Mouse (Mus musculus): ENCODE measurements around the gene Olfr943. TPM values are rescaled to one million over a fixed set of nuclear protein-coding genes. Genes with fewer than 3 reads are reported as not detected.

Gene Olfr943
- not detected in 2 replicates for polyA plus RNA-seq (2012; rRNA removed)

DNA sequence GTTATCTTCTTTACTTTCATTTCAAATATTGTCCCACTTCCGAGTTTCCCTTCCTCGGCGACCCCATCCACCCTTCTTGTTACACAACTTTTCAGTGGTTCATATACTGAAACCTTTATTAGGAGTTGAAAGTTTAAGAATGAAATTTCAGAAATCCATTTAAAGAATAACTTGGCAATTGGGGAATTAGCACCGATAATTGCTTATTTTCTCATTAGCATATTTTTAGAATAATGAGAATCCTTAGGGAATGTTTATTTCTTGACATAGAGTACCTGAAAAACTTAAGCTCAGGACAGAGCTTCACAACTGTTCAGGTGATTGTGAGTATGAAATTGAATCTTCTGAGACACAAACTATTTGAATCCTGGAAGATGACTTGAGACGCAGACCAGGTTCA, at the start of gene Olfr943:
Gene Olfr943 (plus strand): TSS at position 301 of the 400 bp plus-strand sequence.

DNA sequence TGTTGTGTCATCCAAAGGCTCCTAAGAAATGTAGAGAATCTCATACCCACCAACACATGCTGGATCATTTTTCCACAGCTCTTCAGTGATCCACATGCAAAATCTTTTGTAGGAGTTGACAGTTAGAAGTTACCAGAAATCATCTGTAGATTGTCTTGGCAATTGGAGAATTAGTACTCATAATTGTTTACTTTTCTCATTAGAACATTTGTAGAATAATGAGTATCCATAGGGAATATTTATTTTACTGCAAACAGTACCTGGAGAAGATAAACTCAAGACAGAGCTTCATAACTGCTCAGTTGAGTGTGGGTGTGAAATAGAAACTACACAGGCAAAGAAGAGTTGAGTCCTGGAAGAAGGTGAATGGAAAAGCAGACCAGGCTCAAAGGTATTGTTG, 38.3 kb upstream of the Olfr943 start, which contains the start of gene Olfr27:
Gene Olfr27 (plus strand): TSS at position 301 of the 400 bp plus-strand sequence.

DNA sequence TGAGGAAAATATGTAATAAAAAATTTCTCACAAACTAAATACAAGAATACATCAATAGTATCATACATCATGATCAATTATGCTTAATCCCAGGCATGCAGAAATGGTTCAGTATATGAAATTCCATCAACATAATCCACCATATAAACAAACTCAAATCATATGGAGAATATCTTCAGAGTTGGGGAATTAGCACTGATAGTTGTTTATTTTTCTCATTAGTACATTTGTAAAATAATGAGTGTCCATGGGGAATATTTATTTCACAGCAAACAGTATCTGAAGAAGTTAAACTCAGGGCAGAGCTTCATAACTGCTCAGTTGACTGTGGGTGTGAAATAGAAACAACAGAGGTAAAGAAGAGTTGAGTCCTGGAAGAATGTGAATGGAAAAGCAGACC, 35.5 kb downstream of the Olfr943 start, which contains the start of gene Olfr944:
Gene Olfr944 (plus strand): TSS at position 301 of the 400 bp plus-strand sequence.

Other genes with a start within 250 kb of the Olfr943 start
- gene Olfr930, start 236.5 kb upstream of the Olfr943 start, polyA plus RNA-seq (2012; rRNA removed), result not detected in 2 replicates
- not detected in 2 replicates for gene Olfr933, start 194.0 kb upstream of the Olfr943 start, polyA plus RNA-seq (2012; rRNA removed)
- gene Olfr934, start 178.0 kb upstream of the Olfr943 start, polyA plus RNA-seq (2012; rRNA removed), result not detected in 2 replicates
- not detected in 2 replicates for gene Olfr935, start 166.6 kb upstream of the Olfr943 start, polyA plus RNA-seq (2012; rRNA removed)
- gene Olfr146, start 142.9 kb upstream of the Olfr943 start, polyA plus RNA-seq (2012; rRNA removed), result not detected in 2 replicates
- gene Olfr937, start 101.4 kb upstream of the Olfr943 start, polyA plus RNA-seq (2012; rRNA removed), result not detected in 2 replicates
- gene Olfr938, start 87.4 kb upstream of the Olfr943 start, polyA plus RNA-seq (2012; rRNA removed), result not detected in 2 replicates
- gene Olfr27, start 38.2 kb upstream of the Olfr943 start, polyA plus RNA-seq (2012; rRNA removed), result not detected in 2 replicates
- gene Olfr944, start 35.6 kb downstream of the Olfr943 start, polyA plus RNA-seq (2012; rRNA removed), result not detected in 2 replicates
- gene Olfr1537, start 83.7 kb downstream of the Olfr943 start, polyA plus RNA-seq (2012; rRNA removed), result not detected in 2 replicates
- not detected in 2 replicates for gene Olfr945, start 110.5 kb downstream of the Olfr943 start, polyA plus RNA-seq (2012; rRNA removed)
- not detected in 2 replicates for gene Olfr948, start 159.7 kb downstream of the Olfr943 start, polyA plus RNA-seq (2012; rRNA removed)
- not detected in 2 replicates for gene Olfr951, start 221.1 kb downstream of the Olfr943 start, polyA plus RNA-seq (2012; rRNA removed)